Mouse (Mus musculus) granulocyte monocyte progenitor cell, adult 5-6 weeks (primary cell): ENCODE data around the gene Sytl1. TPM values are rescaled to one million over a fixed set of nuclear protein-coding genes. Genes with fewer than 3 reads are reported as not detected.

Source experiments
- ATAC-seq: replicated peaks from 2 replicates; pipeline ENCODE4 v1.8.0; 2016; ENCODE audit warnings: mild to moderate bottlenecking, moderate TSS enrichment, inconsistent platforms; ENCODE audit not compliant: poor library complexity, severe bottlenecking
- total RNA-seq, 2 experiments: library from RNA; stranded (forward) in 1 of 2; stranded (reverse) in 1 of 2; fragments of 200-712, 200-1000 nt in 1 of 2; fragments of >200 nt in 1 of 2; fragmentation: Nextera tagmentation in 1 of 2; gene quantifications; 2 replicates each; pipeline ENCODE4 v1.2.3; 2014 to 2017

Gene Sytl1
- total RNA-seq, 2 experiments from 2014 or later: 1.8 to 2.6 TPM

DNA sequence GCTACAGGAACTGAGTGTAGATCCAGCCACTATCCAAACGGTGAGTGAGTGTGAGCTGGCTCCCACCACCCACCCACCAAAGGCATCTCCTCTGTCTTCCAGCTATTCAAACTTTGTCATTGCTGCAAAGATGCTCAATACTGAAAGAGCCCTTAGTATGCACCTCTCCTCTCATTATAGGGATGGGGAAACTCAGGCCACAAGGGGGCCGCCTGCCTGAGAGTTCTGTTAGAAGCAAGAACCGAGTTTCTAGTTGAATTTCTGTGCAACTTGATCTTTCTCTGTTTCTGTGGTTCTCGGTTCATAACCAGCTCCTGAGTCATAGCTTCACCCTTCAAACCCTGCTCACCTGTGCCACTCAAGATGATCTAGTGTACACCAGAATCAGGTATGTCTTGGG, 10.8 kb downstream of the Sytl1 start:
- no peak for ATAC-seq

DNA sequence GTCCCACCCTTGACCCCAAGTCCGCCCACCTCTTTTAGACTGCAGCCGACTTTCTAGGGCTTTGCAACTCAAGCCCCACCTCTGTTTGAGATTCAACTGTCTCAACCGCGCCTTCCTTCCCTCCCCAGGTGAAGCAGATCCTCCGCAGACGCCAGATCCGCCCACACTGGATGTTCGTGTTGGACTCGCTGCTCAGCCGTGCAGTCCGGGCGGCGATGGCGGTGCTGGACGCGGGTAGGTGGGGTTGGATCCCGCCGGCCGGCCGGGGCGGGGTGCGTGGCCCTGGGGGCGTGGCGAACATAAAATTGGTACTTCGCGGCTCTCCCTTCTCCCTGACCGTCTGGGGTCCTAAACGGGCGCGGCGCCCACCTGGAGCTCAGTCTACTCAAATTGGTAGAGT, 11.7 kb downstream of the Sytl1 start:
- no peak; the same call in 1 of the 2 replicates for ATAC-seq

DNA sequence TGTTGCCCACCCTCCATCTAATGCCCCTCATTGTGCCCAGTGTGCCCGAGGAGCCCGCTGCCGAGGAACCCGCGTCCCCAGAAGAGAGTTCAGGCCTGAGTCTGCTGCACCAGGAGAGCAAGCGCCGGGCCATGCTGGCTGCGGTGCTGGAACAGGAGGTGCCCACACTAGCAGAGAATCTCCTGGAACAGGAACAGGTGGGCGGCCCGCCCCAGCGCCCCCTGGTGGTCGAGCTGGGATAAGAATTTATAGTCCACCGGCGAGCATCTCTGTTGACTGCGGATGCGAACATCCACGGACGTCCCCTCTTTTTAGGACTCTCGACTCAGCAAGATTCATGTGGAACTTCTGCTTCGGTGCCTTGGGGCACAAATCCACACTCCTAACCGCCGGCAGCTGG, 12.3 kb downstream of the Sytl1 start:
- ATAC-seq: peak; percentile 57

DNA sequence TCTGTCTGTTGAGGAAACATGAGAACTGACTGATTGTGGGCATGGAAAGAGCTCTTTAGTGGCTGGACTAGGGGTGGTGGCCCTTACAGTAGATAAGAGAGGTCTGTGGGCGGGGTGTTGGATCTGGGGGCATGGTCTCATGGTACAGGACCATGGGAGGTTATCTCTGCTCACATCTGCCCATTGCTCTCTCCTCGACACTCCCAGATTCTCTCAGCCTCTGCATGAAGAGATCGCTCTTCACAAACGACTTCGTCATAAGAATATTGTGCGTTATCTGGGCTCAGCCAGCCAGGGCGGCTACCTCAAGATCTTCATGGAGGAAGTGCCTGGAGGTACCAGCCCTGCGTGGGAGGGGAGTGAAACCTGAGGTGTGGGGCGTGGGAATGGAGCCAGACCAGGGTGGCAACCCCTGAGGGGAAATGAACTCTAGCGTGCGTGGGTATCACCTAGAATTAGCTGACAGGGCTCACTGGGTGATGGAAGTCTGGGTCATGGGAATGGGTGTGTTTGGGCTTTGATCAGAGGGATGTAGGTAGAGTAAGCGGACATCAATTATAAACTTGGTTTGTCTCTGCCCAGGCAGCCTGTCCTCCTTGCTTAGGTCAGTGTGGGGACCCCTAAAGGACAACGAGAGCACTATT, 15.0 kb downstream of the Sytl1 start:
- ATAC-seq: peak; percentile 8; the same call in 1 of the 2 replicates

DNA sequence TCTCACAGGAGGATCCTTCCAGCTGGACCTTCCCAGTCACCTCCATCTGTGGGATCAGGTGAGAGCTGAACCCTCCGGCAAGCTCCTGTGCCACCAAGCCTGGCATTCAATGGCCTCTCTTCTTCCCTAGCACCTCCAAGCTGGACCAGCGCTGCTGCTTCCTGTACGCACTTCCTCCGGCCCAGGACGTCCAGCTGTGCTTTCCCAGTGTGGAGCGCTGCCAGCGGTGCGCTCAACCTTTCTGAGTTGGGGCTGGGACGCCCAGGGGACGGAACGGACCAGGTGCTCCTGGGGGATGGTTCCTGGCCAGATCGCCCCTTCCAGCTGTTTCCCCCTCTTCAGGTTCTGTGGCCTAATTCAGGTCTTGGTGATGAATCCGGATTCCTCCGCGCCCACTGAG, 15.8 kb downstream of the Sytl1 start:
- ATAC-seq: no peak

DNA sequence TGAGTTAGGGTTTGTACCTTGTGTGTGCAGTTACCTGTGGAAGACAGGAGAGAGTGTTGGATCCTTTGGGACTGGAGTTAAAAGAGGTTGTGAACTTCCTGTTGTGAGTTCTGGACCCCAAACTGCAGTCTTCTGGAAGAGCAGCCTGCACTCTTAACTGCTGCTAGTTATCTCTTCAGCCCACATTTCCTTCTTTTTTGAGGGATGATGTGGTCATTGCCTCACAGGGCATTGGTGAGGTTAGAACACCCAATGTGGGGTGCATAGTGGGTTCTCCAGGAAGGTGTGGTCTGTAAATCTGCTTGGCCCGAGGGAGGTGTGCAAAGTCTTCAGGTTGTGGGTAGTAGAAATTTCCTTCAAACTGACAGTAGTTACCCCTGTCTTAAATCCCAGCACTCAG, 18.6 kb downstream of the Sytl1 start:
- ATAC-seq: no peak

DNA sequence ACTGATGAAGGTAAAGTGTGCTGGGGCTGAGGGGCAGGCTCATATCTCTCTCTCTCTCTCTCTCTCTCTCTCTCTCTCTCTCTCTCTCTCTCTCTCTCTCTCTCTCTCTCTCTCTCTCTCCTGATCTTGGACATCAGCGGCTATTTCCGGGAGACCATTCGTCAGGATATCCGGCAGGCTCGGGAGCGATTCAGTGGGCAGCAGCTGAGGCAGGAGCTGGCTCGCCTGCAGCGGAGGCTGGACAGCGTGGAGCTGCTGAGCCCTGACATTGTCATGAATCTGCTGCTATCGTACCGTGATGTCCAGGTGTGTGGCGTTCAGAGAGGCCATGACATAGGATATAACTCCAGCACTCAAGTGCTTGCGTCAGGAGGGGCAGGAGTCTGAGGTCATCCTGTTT, 19.4 kb downstream of the Sytl1 start:
- ATAC-seq: no peak

DNA sequence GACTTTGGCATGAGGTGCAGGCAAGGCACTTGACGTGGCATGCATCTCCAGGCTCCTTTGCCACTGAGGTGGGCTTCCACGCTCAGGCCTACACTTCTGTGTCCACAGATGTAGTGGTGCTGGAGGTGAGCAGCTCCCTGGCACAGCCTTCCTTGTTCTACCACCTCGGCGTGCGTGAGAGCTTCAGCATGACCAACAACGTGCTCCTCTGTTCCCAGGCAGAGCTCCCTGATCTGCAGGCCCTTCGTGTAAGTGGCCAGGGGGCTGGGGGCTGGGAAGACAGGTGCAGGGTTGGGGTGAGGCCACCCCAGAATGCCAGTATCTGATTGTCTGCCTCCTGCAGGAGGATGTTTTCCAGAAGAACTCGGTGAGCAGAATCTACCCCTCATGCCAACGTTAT, 20.2 kb downstream of the Sytl1 start:
- ATAC-seq: no peak

DNA sequence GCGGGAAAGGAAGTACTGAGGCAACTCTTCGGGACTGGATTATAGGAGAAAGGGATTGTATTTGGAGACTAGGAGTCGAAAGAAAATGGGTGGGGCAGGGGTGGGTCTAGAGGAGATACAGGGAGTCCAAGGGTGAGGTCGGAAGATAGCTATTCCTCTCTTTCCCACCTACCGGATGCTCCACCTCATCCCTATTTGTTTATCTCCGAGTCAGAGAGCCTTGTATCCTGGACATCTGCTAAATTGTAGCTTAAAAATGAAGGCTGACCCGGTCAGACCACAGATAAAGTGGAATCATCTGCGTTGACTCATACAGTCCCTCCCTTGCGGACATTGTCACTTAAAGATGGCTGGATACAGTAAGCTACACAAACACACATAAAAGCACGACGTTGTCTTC, 21.0 kb downstream of the Sytl1 start:
- no peak for ATAC-seq

DNA sequence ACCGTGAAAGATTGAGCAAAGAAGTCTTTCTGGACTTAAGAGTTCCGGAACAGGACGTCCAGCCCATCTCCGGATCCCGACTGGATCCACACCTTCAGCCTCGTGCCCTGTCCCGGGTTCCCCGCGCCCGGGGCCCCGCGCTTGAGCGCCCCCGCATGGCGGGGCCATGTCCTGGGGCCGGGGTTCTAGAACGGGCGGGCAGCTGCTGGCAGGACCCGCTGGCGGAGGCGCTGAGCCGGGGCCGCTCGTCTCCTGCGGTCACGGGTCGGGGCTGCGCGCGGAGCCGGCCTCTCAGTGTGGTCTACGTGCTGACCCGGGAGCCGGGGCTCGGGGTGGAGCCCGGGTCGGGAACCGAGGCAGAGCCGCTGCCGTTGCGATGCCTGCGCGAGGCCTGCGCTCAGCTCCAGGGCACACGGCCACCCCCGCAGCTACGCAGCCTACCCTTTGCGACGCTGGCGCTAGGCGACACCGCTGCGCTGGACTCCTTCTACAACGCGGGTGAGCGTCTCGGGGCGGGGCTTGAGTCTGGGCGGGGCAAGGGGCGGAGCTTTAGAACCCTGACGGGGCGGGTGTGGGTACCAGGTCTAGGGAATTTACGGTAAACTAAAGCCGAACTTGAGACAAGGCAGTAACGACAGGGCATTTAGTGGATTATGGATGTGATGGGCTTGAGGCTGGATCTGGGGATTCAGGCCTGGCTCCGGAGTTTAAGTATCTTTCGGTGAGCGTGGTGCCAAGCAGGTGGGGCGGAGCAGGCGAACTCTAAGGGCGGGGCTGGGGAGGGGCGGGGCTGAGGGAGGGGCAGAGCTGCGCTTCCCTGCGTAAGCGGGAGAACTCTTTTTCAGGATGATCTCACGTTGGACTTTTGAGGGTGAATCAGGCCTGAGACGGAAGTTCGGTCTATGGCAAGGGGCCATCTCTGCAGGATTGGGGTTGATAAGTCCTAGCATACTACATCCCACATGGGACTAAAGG, 21.7 kb downstream of the Sytl1 start:
- peak; percentile 62 for ATAC-seq

DNA sequence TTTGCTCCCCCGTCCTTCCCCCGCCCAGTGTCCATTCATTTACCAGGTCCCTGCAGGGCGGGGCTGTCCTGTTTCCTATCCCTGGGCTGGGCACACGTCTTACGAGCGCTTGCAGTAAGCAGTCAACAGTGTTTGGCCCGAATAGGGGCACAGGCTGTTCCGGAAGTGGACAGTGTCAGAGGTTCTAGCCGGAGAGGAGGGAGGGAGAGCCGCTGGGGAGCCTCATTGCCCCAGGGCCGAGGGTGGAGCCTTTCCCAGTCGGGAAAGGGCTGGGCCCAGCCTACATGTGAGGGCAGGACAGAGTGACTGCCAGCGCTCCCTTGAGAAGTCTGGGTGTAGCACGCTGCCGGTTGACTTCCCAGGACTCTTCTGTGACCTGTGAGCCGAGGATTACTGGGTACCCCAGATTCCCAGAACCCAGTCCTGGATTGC, 22.4 kb downstream of the Sytl1 start, which contains the start of gene Map3k6:
TSS of gene Map3k6 (plus strand) at position 329 of the 432 bp plus-strand sequence.
- peak; percentile 61 for ATAC-seq

DNA sequence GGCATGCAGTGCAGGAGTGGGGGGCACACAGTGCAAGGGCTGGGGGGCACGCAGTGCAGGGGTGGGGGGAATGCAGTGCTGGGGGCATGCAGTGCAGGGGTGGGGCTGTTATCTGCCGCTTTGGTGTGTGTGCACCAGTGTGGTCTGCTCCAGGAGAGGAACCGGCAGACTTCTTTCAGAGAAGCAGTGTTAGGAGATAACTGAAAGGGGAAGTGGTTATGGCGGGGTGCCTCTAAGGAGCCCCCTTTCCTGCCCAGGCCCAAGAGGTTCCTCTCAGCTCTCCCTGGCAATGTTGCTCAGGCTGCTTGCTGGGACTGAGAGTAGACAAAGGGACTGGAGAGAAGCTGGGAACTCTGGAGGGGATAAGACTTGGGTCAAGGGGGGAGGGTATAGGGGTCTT, 25.0 kb downstream of the Sytl1 start:
- ATAC-seq: peak; percentile 65

DNA sequence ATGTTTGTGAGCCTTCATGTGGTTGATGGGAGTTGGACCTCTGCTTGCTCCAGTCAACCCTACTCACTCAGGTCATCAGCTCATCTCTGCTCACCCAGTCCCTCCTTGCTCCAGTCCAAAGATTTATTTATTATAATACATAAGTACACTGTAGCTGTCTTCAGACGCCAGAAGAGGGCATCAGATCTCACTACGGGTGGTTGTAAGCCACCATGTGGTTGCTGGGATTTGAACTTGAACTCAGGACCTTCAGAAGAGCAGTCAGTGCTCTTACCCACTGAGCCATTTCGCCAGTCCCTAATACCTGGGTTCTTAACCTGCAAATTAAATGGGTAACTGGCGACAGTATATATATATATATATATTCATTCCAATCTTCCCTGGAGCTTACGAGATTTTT, 27.5 kb downstream of the Sytl1 start:
- ATAC-seq: no peak

DNA sequence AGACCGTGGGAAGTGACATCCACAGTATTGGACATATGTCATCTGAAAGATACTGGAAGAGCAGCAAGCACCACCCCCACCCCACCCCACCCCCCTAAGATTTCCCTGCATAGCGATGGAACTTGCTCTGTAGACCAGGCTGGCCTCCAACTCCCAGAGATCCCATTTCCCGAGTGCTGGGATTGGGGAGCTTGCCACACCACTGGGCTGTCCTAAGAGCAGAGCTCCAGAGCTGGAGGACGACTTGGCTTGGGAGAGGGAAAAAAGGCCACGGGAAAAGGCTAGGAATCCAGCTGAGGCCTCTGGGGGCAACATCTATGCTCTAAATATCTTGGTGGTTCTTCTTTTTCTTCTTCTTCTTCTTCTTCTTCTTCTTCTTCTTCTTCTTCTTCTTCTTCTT, 28.1 kb downstream of the Sytl1 start:
- no peak for ATAC-seq

DNA sequence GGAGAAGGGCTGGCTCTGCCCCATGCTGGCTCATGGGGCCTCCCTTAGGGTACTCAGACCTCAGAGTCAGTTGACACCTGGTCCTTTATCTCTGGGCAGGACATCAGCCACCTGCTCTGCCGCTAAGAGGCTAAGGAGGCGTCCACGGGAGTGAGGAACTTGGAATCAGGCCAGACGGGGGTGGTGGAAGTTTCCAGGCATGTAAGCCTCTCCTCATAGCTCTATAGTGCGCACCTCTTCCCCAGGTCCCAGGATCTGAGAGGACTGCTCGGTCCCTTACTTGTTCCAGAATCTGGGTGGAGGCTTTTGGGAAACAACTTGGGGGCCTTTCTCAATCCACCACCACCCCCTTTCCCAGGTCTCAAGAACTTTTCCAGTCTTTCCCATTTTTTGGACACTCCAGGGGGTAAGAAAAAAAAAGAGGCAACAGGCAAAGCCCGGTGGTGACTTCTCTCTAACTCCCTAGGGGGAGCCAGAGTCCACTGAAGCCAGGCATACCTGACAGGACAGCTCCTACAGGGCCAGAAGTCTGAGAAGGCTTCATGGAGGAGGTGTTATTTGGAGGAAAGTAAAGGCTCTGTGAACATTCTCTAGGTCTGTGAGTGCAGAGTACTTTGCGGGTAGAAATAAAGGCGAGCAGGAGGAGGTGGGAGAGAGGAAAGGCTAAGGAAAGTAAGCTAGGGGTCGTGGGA, 29.5 kb downstream of the Sytl1 start:
- 0 out of 2 replicates have a peak, but pooled peaks have one; percentile 28 for ATAC-seq

DNA sequence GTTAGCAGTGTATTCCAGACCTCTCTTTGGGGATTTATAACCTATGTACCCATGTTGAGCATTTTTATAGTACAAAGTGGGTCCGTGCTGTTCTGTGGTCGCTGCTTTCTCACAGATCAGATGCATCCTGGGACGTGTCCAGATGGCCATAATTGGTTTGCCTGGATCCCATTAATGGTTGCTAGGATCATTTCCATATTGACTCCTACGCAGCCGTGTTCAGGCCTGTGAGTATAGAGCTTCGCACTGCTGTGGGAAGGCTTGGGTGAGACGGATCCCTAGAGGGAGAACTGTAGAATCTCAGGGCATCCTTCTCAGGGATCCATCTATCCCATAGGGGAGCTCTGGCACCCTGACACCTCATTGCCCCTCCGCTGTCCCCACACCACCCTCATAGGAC, 33.3 kb downstream of the Sytl1 start:
- ATAC-seq: no peak

DNA sequence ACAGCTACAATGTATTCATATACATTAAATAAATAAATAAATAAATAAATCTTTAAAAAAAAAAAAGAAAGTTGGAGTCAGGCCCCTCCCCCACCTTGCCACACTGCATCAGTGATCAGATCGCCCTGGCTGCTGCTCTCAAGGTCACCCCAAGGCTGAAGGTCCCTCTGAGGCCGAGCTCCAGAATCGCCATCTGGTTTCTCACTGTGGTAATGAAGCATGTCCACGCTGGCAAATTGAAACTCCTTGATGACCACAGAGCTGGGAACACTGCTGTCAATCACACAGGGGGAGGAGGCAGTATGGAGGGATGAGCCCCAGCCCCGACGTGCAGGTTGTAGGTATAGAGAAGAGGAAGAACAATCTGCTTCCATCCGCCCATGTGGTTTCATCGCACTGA, 35.3 kb downstream of the Sytl1 start:
- peak; percentile 17; the same call in 1 of the 2 replicates for ATAC-seq

DNA sequence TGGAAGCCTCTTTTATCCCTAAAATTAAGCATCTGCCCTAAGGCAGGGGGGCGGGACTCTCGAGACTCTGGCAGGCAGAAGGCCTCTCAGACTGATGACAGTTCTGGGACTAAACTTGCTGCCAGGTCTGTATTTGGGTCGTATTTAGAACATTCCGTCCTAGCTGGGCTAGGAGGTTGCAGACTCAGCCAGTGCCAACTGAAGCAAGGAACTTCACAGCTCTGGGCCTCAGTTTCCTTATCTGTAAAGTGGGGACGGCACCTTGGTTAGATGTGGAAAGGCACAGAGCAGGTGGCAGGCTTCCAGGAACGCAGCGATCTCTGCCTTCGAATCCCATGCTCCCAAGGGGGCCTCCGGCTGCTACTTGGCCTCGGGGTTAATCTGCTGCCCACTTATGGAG, 36.8 kb downstream of the Sytl1 start:
- no peak for ATAC-seq

DNA sequence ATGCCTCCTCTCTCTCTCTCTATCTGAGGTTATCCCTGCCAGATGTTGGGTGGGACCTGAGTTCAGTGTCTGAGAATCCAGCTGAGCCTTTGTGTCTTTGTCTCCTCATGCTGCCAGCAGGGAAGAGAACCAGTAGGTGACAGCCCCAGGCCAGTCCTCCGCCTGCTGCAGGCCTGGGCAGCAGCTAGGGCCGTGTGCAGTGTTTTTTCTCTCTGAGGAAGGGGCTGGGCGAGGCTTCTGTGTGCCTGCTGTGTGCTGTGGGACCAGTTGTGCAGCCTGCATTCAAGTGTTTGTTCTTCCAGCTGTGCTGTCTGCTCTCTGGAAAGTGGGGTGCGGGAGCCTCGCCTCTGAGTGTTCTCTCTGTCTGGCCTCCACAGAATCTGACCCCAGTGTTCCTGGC, 39.0 kb downstream of the Sytl1 start:
- no peak for ATAC-seq

DNA sequence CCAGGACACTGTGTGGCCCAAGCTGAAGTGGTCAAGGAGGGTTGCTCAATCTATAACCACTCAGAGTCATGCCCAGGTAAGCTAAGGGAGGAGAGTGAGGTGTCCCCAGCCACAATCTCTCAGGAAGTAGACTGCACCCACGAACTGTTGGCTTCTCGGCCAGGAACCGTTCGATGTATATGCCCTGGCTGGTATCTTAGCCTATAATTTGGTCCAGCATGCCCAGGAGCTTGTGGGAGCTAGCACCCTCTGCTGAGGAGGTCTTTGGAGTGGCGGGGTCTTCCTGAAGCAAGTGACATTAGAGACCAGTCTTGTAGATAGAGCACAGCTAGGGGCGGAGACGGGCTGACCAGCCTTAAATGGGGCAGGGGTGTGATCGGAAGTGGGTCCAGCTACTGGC, 41.2 kb downstream of the Sytl1 start:
- ATAC-seq: no peak

DNA sequence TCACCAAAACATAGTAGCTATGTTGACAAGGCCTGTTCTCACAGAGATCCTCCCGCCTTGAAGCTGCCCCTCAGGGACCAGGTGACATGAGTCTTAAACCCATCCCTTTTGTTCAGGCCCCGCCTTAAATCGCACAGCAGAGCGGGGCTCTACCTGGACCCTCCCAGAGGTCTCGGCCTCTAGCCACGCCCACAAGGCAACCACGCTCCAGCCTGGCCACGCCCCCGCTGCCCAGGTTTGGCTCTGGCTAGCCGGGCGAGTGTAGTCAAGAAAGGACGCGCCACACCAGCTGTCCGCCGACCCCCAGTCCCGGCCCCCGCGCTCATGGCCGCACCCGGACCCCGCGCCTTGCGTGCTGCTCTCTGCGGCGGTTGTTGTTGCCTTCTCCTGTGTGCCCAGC, 42.3 kb downstream of the Sytl1 start:
- ATAC-seq: peak; percentile 49
